Mouse (Mus musculus): ENCODE measurements around the gene Sec14l1. TPM values are rescaled to one million over a fixed set of nuclear protein-coding genes. Genes with fewer than 3 reads are reported as not detected.

Gene Sec14l1
- polyA plus RNA-seq, 1 experiment from 2014 or later: 60.7 TPM

- Histone ChIP-seq H3K9ac (ENCODE audit: low read depth, low read length) (peak within 1 kb of the TSS; percentile 58; the same call in 1 of the 2 replicates), H3K4me1 (ENCODE audit: control insufficient read depth, insufficient read depth, low read length) (peaks cover 9% of the 10 kb centered on the region), H3K36me3 (ENCODE audit: control insufficient read depth, insufficient read depth, low read length) (no peaks in the 10 kb centered on the region), H3K9me3 (replicated peaks; ENCODE audit: control insufficient read depth, low read length, poor library complexity, severe bottlenecking) (no peaks in the 10 kb centered on the region), H3K4me2 (ENCODE audit: low read length) (peak within 1 kb of the TSS; percentile 63), H3K27ac (ENCODE audit: low read length) (no peak within 1 kb of the TSS), H3K4me3 (ENCODE audit: low read depth, low read length) (peak within 1 kb of the TSS; percentile 35), H3K27me3 (ENCODE audit: control insufficient read depth, insufficient read depth, low read depth, low read length) (peaks cover 32% of the 10 kb centered on the region)
- ATAC-seq: no peak
- 1% methylated on average over 61 of the region's 70 CpGs for WGBS
Measured at GRCm38 (mm10) chr11:117199282-117200175, 84.6 kb downstream of the Sec14l1 start, which contains the start of gene Sept9. Sept9 (plus strand) TSS chr11:117199661.

DNA sequence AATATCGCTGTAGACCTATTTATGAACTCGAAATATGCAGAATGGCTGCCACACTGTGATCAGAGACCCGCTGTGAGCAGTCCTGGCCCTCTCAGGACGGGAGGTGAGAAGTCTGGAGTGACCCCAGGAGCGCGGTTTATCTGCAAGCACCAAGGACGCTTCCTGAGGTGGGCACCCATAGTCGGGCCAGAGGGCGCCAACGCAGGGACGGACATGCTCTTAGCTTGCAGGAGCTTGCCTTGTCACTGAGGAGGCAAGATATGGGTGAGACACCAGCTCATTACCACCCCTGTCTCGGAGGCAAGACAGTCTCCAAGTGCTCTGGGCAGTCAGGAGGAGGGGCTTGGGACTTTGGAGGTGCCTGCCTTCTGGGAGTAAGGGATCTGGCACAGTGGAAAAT is 86.9 kb downstream of the Sec14l1 start:
- Histone ChIP-seq H3K4me1 (ENCODE audit: control insufficient read depth, insufficient read depth, low read length) (peaks cover 9% of the 10 kb centered on the region), H3K9me3 (replicated peaks; ENCODE audit: control insufficient read depth, low read length, poor library complexity, severe bottlenecking) (no peaks in the 10 kb centered on the region), H3K27ac (ENCODE audit: low read length) (no peak overlapping the region), H3K27me3 (ENCODE audit: control insufficient read depth, insufficient read depth, low read depth, low read length) (peaks cover 32% of the 10 kb centered on the region), H3K4me3 (ENCODE audit: low read depth, low read length) (no peak overlapping the region), H3K9ac (ENCODE audit: low read depth, low read length) (no peak overlapping the region), H3K36me3 (ENCODE audit: control insufficient read depth, insufficient read depth, low read length) (no peaks in the 10 kb centered on the region), H3K4me2 (ENCODE audit: low read length) (no peak overlapping the region)
- 87% methylated on average over 12 of the region's 12 CpGs for WGBS
- ATAC-seq: no peak

DNA sequence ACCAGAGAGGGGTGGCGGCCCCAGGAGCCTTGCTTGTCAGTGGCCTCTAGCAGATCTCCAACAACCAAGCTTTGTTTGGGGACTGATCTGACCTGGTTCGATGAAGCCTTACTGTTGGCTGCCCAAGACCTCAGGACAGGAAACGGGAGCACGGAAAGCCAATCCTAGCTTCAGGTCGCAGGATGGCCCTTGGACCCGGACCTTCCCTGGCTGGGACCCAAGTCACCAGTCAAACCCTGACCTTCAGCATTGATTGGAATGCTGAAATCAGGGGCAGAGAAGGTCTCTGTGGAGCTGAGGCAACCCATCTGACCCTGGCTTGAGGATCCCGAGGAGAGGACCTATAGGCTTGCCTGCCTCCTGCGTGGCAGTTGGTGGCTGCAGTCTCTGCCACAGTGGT is 89.6 kb downstream of the Sec14l1 start:
- 92% methylated on average over 8 of the region's 8 CpGs for WGBS
- Histone ChIP-seq H3K27me3 (ENCODE audit: control insufficient read depth, insufficient read depth, low read depth, low read length) (peaks cover 17% of the 10 kb centered on the region), H3K36me3 (ENCODE audit: control insufficient read depth, insufficient read depth, low read length) (no peaks in the 10 kb centered on the region), H3K4me2 (ENCODE audit: low read length) (no peak overlapping the region), H3K9me3 (replicated peaks; ENCODE audit: control insufficient read depth, low read length, poor library complexity, severe bottlenecking) (no peaks in the 10 kb centered on the region), H3K9ac (ENCODE audit: low read depth, low read length) (no peak overlapping the region), H3K27ac (ENCODE audit: low read length) (no peak overlapping the region), H3K4me3 (ENCODE audit: low read depth, low read length) (no peak overlapping the region), H3K4me1 (ENCODE audit: control insufficient read depth, insufficient read depth, low read length) (peaks cover 5% of the 10 kb centered on the region)
- no peak for ATAC-seq

DNA sequence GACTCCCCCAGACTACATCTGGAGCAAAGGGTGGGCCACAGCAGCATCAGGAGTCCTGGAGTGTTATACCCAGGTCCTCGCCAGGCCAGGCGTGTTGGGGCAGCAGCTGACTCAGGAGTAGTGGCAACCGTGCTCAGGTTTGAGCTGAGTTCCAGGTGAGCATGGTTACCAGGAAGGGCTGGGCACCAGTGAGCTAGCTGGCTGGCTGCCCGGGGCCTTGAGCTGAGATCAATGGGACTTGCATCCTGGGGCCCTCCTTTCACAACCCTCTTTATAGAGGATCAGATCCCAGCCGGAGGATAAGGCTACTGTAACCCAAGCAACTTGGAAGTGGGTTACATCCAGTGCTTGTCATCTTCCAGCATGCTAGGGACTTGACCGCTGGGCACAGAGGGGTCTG is 90.1 kb downstream of the Sec14l1 start:
- H3K27me3 ChIP-seq (ENCODE audit: control insufficient read depth, insufficient read depth, low read depth, low read length): peaks cover 13% of the 10 kb centered on the region
- H3K4me3 ChIP-seq (ENCODE audit: low read depth, low read length): no peak overlapping the region
- H3K27ac ChIP-seq (ENCODE audit: low read length): no peak overlapping the region
- no peak overlapping the region for H3K9ac ChIP-seq (ENCODE audit: low read depth, low read length)
- no peak overlapping the region for H3K4me2 ChIP-seq (ENCODE audit: low read length)
- H3K9me3 ChIP-seq (replicated peaks; ENCODE audit: control insufficient read depth, low read length, poor library complexity, severe bottlenecking): no peaks in the 10 kb centered on the region
- WGBS: 76% methylated on average over 6 of the region's 6 CpGs
- ATAC-seq: no peak
- H3K36me3 ChIP-seq (ENCODE audit: control insufficient read depth, insufficient read depth, low read length): no peaks in the 10 kb centered on the region
- peaks cover under 1% of the 10 kb centered on the region for H3K4me1 ChIP-seq (ENCODE audit: control insufficient read depth, insufficient read depth, low read length)

DNA sequence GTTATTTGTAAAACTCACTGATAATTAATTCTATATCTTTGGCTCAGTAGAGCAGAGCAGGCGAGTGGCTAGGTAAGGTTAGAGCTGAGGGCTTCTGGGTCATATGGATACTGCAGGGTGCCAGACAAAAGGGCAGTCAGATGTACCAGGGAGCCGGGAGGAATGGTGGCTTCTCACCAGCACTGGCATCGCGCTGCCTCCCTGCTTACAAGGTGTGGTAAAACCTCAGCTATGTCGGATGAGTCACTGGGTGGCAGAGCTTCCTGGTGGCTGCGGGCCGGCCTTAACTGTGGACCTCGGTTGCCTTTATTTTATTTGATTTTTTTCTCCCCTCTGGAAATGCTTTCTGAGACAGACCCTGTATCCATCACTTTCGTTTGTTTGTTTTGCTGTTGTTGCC is 90.5 kb downstream of the Sec14l1 start:
- Histone ChIP-seq H3K9me3 (replicated peaks; ENCODE audit: control insufficient read depth, low read length, poor library complexity, severe bottlenecking) (no peaks in the 10 kb centered on the region), H3K27ac (ENCODE audit: low read length) (no peak overlapping the region), H3K4me1 (ENCODE audit: control insufficient read depth, insufficient read depth, low read length) (no peaks in the 10 kb centered on the region), H3K27me3 (ENCODE audit: control insufficient read depth, insufficient read depth, low read depth, low read length) (peaks cover 10% of the 10 kb centered on the region), H3K4me3 (ENCODE audit: low read depth, low read length) (no peak overlapping the region), H3K4me2 (ENCODE audit: low read length) (no peak overlapping the region), H3K9ac (ENCODE audit: low read depth, low read length) (no peak overlapping the region), H3K36me3 (ENCODE audit: control insufficient read depth, insufficient read depth, low read length) (no peaks in the 10 kb centered on the region)
- WGBS: 90% methylated on average over 9 of the region's 9 CpGs
- no peak for ATAC-seq

- no peak overlapping the region for H3K27ac ChIP-seq (ENCODE audit: low read length)
- 69% methylated on average over 5 of the region's 5 CpGs for WGBS
- H3K36me3 ChIP-seq (ENCODE audit: control insufficient read depth, insufficient read depth, low read length): no peaks in the 10 kb centered on the region
- no peak overlapping the region for H3K4me3 ChIP-seq (ENCODE audit: low read depth, low read length)
- H3K9ac ChIP-seq (ENCODE audit: low read depth, low read length): no peak overlapping the region
- no peaks in the 10 kb centered on the region for H3K9me3 ChIP-seq (replicated peaks; ENCODE audit: control insufficient read depth, low read length, poor library complexity, severe bottlenecking)
- ATAC-seq: no peak
- no peaks in the 10 kb centered on the region for H3K4me1 ChIP-seq (ENCODE audit: control insufficient read depth, insufficient read depth, low read length)
- H3K4me2 ChIP-seq (ENCODE audit: low read length): no peak overlapping the region
- no peaks in the 10 kb centered on the region for H3K27me3 ChIP-seq (ENCODE audit: control insufficient read depth, insufficient read depth, low read depth, low read length)
Measured at GRCm38 (mm10) chr11:117207436-117207835, 92.5 kb downstream of the Sec14l1 start.

GRCm38 (mm10) chr11:117208151-117208673 is 93.2 kb downstream of the Sec14l1 start:
- Histone ChIP-seq H3K4me3 (ENCODE audit: low read depth, low read length) (no peak overlapping the region), H3K4me1 (ENCODE audit: control insufficient read depth, insufficient read depth, low read length) (no peaks in the 10 kb centered on the region), H3K27ac (ENCODE audit: low read length) (no peak overlapping the region), H3K36me3 (ENCODE audit: control insufficient read depth, insufficient read depth, low read length) (no peaks in the 10 kb centered on the region), H3K4me2 (ENCODE audit: low read length) (no peak overlapping the region), H3K9ac (ENCODE audit: low read depth, low read length) (no peak overlapping the region), H3K27me3 (ENCODE audit: control insufficient read depth, insufficient read depth, low read depth, low read length) (no peaks in the 10 kb centered on the region), H3K9me3 (replicated peaks; ENCODE audit: control insufficient read depth, low read length, poor library complexity, severe bottlenecking) (no peaks in the 10 kb centered on the region)
- ATAC-seq: no peak
- 83% methylated on average over 8 of the region's 8 CpGs for WGBS

Small RNA genes lying within 50 kb of the gene (microRNA-seq; reads per million reads assigned to microRNA genes)
- gene Gm24323 (not detected), gene Mir6516 (4.5 reads per million, percentile 21 among the genes with 10 or more reads in this experiment)

Other genes starting within 250 kb of the Sec14l1 start
- 22.2 and 26.1 TPM in 2 replicates for gene Mgat5b, start 196.3 kb upstream of the Sec14l1 start, polyA plus RNA-seq (2015; fragmentation: Nextera tagmentation; extraction: Ambion mirVana)
- 103 and 108 TPM in 2 replicates for gene Sept9, start 84.5 kb downstream of the Sec14l1 start, polyA plus RNA-seq (2015; fragmentation: Nextera tagmentation; extraction: Ambion mirVana)